ENCODE assay signal across 8 mouse cellular contexts in the genomic region with DNA sequence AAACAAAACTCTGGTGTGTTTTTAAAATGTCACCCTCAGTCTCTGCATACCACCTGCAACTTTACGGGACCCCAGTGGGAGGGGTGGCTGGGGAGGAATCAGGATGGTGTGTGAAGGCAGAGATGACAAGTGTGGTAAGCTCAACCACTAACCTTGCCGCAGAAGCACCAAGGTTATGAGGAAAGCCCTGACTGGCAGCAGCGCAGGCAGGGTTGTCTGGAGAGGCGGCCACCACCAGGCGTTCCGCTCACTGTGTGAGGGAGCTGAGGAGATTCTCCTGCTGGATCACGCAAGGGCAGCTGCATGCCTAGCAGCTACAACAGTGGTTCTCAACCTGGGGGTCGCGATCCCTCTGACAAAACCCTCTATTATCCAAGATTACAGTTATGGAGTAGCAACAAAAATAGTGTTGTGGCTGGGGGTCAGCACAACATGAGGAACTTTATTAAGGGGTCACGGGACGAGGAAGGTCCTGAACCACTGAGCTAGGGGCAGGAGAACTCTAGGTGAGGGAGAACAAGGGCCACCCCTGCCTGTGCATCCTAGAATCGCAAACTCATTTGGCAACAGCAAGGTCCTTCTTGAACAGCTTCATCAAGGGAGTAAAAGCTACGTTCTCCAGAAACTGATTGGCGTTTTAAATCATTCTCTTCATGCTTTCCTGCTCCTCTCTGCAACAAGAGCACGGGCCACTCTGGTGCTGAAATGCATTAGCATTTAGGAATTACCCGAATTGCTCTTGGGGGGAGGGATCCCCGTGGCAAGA.
DNase-seq lines count a peak whose midpoint lies in the region; ATAC-seq and TF ChIP-seq lines count a peak whose summit lies in the region.

No protein-coding gene starts in this region.

- 0 out of 2 replicates have a peak overlapping the region, but pooled peaks have one; percentile 1 for H3K27ac ChIP-seq in cortical plate, adult 2 months (ENCODE audit: insufficient read depth, low read length)
- 0 out of 2 replicates have a peak overlapping the region, but pooled peaks have one; percentile 23 for H3K27ac ChIP-seq in hindbrain, embryonic 12.5 days
- no peak overlapping the region; the same call in 1 of the 2 replicates for H3K27ac ChIP-seq in midbrain, embryonic 12.5 days (replicated peaks)

- peak overlapping the region; percentile 30 for H3K4me3 ChIP-seq in cortical plate, adult 2 months (ENCODE audit: insufficient read depth, low read length)
- peak overlapping the region; percentile 24 for H3K4me3 ChIP-seq in hindbrain, embryonic 12.5 days
- H3K4me3 ChIP-seq in midbrain, embryonic 12.5 days, result peak overlapping the region; percentile 35

- peaks cover 9% of the 10 kb centered on the region; the same call in 1 of the 2 replicates for H3K4me1 ChIP-seq in cortical plate, adult 2 months (ENCODE audit: control insufficient read depth, insufficient read depth, low read length)
- H3K4me1 ChIP-seq in hindbrain, embryonic 12.5 days, result peaks cover 20% of the 10 kb centered on the region
- H3K4me1 ChIP-seq in midbrain, embryonic 12.5 days, result peaks cover 25% of the 10 kb centered on the region

- H3K27me3 ChIP-seq in hindbrain, embryonic 12.5 days, result no peaks in the 10 kb centered on the region; the same call in 1 of the 2 replicates
- no peaks in the 10 kb centered on the region for H3K27me3 ChIP-seq in midbrain, embryonic 12.5 days

- peak; percentile 53; the same call in 1 of the 2 replicates for ATAC-seq in hindbrain, embryonic 12.5 days (ENCODE audit: low FRiP score)
- peak; percentile 69 for ATAC-seq in midbrain, embryonic 12.5 days (ENCODE audit: low FRiP score, low read depth)
- ATAC-seq in inflammation-experienced regulatory T-cells, adult 6 months, result no peak

- no peak for TF ChIP-seq CTCF in cortical plate, adult 2 months (IDR thresholded peaks at IDR 0.05; ENCODE audit: extremely low read depth, insufficient read depth, low read length)

- 26% methylated on average over 17 of the region's 17 CpGs for whole genome bisulfite sequencing in hindbrain, embryonic 12.5 days
- WGBS in midbrain, embryonic 12.5 days, result 23% methylated on average over 17 of the region's 17 CpGs

- intact Hi-C loops in left cerebral cortex, postnatal 4 days (cut with DNase I), result no loop called here

- no peaks in the 10 kb centered on the region for H3K36me3 ChIP-seq in hindbrain, embryonic 12.5 days
- no peaks in the 10 kb centered on the region for H3K36me3 ChIP-seq in midbrain, embryonic 12.5 days

- H3K9me3 ChIP-seq in hindbrain, embryonic 12.5 days (replicated peaks), result no peaks in the 10 kb centered on the region
- H3K9me3 ChIP-seq in midbrain, embryonic 12.5 days, result no peaks in the 10 kb centered on the region

- H3K4me2 ChIP-seq in hindbrain, embryonic 12.5 days (replicated peaks), result peak overlapping the region; percentile 51
- H3K4me2 ChIP-seq in midbrain, embryonic 12.5 days (replicated peaks), result peak overlapping the region; percentile 61

- H3K9ac ChIP-seq in hindbrain, embryonic 12.5 days, result peak overlapping the region; percentile 46; the same call in 1 of the 2 replicates
- no peak overlapping the region; the same call in 1 of the 2 replicates for H3K9ac ChIP-seq in midbrain, embryonic 12.5 days (replicated peaks)

- DNase-seq in kidney, postnatal 10 days, result peak; percentile 28
- no peak for DNase-seq in kidney, adult 11 months
- DNase-seq in right cerebral cortex, postnatal 14 days, result no peak
- no peak for DNase-seq in left cerebral cortex, postnatal 4 days

- TF ChIP-seq POLR2A in cortical plate, adult 2 months (IDR thresholded peaks at IDR 0.05; ENCODE audit: extremely low read depth, insufficient read depth, low read length), result no peak
